Mouse (Mus musculus) C3H10T1/2 (cell line): ENCODE measurements around the gene Aatk. TPM values are rescaled to one million over a fixed set of nuclear protein-coding genes. Genes with fewer than 3 reads are reported as not detected.

ENCODE experiments used
- polyA plus RNA-seq, 2 experiments: library from polyadenylated mRNA; unstranded; fragments of >200 nt; fragmentation: generic; extraction: Trizol; gene quantifications; one replicate each; pipeline ENCODE4 v1.2.1; 2012; ENCODE audit warnings: missing spikeins in 2 of 2

The Aatk gene
- 1 to 10 TPM in 1 of 2 experiments, under 1 TPM in 1; 0.04 to 1.1 TPM for polyA plus RNA-seq

DNA sequence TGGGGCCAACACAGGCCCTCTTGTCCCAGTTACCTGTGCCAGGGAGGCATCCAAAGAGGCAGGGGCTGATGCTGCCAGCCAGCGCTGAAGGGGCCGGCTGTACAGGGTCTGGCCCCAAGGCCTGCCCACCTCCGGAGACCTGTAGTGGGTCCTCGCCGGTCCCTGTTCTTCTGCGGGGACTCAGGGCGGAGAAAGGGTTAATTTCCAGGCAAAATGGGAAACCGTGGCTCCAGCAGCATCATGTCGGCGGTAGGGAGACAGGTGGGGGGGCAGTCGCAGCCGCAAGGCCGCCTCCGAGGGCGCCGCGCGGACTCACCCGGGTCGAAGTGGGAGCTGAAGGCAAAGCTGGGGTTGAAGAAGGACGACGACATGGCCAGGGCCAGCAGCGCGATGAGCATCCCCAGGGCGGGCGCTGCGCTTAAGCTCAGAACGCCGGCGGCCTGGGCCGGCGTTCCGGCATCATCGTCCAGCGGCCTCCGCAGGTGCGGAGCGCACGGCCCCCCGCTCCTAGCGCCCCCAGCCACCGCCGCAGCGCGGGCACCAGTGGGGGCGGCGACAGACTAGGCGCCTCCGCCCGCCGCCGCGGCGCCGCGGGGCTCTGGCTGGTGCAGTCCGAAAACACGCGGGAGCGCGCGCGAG is at the start of gene Aatk:
Gene Aatk, minus strand, starts transcription at position 615 of the 639 bp plus-strand sequence.

DNA sequence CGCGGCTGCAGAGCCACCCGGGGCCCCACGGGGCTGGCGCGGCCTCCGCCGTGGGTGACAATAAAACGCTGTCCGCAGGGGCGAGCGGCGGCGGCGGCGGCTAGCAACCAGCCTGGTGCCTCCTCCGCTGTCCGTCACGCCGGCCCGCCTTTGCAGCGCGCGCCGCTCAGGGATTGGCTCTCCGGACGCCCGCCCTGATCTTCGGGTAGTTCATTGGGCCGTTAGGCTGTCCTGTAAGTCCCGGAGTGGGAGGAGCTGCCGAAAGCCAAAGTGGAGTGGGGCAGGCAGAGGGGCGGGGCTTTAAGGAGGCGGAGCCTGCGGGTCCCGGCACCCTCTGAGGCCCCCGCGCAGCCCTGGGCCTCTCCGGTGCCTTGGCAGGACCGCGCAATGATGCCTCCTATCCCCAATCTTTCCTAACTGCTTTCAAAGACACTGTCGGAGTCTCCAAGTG is 39.8 kb upstream of the Aatk start, which contains the start of gene Cep131:
Gene Cep131, minus strand, starts transcription at position 126 of the 451 bp plus-strand sequence.

Other genes starting within 250 kb of the Aatk start
- 100 to 1,000 TPM in 1 of 2 experiments, 10 to 100 TPM in 1; 79.1 to 102 TPM for gene Chmp6, start 133.7 kb downstream of the Aatk start, polyA plus RNA-seq
- gene Baiap2, start 104.4 kb downstream of the Aatk start, polyA plus RNA-seq, result 100 to 1,000 TPM; 120 to 170 TPM
- 10 to 100 TPM; 21.9 to 51.6 TPM for gene Cep131, start 39.7 kb upstream of the Aatk start, polyA plus RNA-seq
- 10 to 100 TPM in 1 of 2 experiments, 1 to 10 TPM in 1; 6.1 to 21.7 TPM for gene Tepsin, start 51.6 kb upstream of the Aatk start, polyA plus RNA-seq
- gene Ndufaf8, start 51.8 kb upstream of the Aatk start, polyA plus RNA-seq, result 100 to 1,000 TPM; 131 to 132 TPM
- 100 to 1,000 TPM in 1 of 2 experiments, 10 to 100 TPM in 1; 53.2 to 164 TPM for gene Slc38a10, start 104.2 kb upstream of the Aatk start, polyA plus RNA-seq
- 10 to 100 TPM in 1 of 2 experiments, 1 to 10 TPM in 1; 4.5 to 19.3 TPM for gene Bahcc1, start 185.8 kb upstream of the Aatk start, polyA plus RNA-seq